Mouse (Mus musculus) right cerebral cortex, adult 2 months (tissue): Measurements from ENCODE around the gene Tbc1d10a.

Experiments
- DNase-seq, 2 experiments: peaks; one replicate each; pipeline ENCODE4 v3.0.0; 2021 to 2022; ENCODE audit warnings: low spot score in 2 of 2

Tbc1d10a gene

DNA sequence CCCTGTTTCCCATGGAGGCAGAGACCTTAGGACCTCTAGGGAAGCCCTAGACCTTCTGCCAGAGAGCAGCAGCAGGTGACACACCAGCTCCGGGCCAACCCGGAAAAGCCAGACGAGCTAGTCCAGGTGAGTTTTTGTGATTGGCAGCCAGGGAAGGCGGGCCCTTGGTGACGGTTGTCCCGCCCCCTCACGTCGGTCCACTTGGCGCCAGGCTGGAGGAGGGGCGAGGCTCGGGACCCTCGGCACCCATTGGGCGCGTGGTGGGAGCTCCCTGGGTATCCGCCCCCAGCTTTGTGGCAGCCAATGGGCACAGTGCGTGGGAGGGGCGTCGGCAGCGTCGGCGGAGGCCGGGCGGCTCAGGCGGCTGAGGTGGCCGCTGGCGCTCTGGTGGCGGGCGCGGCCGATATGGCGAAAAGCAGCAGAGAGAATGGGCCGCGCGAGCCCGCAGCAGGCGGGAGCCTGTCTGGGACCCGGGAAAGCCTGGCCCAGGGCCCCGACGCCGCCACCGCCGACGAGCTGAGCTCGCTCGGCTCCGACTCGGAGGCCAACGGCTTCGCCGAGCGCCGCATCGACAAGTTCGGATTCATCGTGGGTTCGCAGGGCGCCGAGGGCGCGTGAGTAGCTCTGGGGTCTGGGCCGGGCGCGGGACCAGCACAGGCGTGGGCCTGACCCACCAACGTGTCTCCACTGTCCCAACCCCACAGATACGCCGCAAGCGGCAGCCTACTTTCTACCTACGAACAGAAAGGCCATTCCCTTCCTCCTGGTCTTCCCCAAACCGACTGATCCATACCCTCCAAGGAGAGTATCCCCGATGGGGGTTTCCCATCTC lies at the start of gene Tbc1d10a:
TSS of gene Tbc1d10a (plus strand) at position 304 of the 832 bp plus-strand sequence.
- peak; percentile 97 to 98 for DNase-seq

DNA sequence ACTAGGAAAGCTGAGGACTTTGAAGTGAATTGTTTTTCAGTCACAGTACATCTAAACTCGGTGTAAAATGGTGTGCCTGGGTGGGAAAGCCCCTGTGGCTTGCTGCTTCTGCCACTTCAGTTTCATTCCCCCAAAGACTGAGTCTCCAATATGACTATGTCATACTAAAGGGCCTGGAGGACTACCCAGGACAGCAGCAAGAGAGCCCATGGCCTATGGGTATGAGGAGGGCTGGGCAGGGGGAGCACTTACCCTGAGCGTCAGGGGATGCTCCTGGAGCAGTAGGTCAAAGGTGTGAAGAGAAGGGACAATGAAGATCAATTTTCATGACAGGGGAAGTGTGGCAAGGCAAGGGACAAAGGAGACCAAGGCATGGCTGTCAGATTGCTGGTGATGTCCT lies 47.6 kb upstream of the Tbc1d10a start:
- no peak for DNase-seq

DNA sequence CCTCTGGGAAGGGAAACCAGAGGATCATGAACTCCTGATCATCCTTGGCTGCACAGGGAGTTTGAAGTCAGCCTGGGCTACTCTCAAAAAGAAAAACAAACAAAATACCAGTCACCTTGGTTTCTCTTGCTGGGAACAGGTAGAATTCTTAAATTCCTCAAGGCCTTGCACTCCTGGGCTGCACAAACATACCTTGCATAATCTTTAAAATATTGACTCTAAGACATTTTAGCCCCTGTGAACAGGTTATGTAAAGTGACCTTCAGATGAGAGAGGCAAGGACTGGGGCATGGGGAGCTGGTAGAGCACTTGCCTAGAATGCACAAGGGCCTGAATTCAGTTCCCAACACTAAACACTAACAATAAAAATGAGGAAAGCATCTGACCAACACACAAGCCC lies 45.1 kb upstream of the Tbc1d10a start:
- no peak for DNase-seq

DNA sequence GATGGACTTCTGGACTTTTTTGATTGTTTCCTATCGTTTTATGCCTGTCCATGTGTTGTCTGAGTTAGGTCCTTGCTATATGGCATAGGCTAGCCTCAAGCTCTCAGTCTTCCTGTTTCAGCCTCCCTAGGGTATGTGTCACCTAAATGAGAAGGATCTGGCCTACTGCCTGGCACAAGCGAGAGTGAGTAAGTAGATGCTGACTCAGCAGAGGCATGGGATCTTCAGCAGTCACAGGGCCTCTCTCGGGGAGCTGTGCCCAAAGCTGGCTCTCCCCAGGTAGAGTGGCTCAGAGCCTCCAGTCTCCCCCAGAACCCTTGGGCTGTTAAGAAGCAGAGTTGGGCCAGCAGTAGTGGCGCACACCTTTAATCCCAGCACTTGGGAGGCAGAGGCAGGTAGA lies 44.2 kb upstream of the Tbc1d10a start:
- DNase-seq = no peak

DNA sequence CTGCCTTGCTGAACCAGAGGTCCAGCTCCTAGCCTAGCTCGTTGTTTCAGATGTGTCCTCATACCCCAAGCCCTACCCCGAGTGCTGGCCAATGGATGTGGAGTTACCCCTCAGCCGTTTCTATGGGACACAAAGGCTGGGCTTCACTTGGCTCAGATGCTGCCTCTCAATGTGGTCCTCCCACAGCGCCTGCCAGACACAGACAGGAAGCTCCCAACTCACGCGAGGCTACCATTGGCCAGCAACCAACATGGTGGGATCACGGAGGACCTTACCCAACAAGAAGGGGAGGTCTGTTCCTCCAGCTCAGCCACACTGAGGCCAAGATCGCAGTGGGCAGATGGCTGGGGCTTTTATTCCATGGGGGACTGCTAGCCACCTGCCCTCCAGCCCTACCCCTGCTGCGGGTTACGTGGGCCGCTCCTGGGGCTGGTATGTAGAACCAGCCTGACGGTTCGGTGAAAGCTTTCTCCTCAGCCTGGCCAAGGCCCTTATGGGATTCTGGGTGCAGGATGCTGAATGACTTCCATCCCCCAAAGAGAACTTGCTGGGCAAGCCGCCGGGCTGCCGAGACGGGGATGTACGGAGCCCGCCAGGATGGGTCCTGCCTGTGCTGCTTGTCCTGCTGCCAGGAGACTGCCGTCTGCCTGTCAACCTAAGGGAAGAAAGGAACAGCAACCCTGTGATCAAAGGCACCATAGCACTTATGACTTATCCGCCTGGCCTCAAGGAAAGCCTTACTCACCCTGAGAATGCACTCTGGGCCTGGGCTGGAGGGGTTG lies 43.1 kb upstream of the Tbc1d10a start:
- no peak for DNase-seq

DNA sequence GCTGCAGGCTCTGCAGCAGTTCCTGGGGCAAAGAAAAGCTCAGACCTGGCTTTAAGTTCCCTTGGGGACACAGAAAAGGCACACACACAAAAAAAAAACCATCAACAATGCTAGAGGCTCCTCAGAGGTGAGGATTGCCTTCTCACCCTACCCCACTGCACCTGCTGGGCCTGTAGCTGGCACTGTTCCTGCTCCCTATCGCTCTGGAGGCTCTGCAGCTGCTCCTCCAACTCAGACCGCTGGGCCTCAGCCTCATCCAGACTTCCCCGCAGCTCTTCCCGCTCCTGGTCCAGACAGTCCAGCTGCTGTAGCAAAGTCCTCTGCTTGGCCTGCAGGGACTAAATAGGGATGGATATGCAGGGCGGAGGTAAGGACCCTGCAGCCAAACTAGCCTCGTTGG lies 40.2 kb upstream of the Tbc1d10a start:
- DNase-seq = no peak

DNA sequence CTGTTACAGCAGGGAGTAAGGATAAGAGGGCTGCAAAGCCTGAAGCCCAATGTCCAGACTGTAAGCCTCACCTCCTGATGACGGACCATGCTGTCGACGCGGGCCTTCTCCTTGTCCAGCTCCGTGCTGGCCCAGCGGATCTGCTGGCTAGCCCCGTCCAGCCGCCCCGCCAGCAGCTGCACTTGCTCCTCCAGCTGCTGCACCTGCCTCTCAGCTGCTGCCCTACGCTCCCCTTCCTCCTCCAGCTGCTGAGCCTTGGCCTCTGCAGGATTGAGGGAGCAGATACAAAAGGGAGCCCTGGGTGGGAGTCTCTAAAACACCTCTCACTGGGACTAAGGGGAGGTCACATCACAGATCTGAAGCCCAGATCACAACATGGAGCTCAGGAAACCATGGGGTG lies 39.5 kb upstream of the Tbc1d10a start:
- no peak for DNase-seq

DNA sequence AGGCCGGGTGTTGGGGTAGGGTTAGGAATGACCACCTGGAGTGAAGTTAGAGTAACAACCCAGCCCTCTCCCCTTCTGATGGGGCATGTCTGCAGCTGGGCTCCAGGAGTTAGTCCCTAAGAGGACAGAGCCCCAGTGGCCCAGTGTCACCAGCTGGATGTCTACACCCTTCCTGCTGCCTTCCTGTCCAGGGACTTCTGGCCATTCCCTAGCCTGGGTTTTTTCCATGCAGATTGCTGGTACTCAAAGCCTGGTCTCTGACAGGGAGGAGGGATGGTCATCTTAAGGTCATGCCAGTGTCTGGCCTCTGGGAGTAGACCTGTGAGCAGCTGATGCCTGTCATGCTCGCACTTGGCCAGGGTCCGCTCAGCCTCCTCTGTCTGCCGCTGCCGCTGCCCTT lies 38.5 kb upstream of the Tbc1d10a start:
- no peak for DNase-seq

DNA sequence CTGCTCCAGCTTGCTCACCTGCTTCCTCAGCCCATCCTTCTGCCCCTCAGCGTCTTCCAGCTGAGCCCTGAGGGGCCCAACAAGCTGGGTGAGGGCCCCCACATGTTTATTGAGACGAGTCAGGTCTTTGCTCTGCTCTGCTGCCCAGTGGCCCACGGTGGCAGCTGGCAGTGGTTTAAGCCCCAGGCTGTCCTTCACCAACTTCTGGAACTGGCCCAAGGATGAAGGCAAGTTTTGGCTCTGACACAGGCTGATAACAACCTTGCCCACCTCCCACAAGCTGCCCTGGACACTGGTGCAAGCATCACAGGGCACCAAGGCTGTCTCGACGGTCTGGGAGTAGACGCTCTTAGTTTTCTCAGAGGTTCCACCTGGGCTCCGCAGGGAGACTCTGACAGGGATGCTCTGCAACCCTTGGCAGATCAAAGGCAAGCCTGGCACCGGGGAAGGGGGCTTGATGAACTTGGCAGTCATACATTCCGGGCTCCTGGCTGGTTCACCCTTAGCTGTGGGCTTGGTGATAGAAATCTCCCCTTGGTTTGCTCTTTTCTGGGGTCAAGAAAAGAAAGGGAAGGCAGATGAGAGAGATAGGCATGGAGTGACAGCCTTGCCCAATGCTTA lies 37.9 kb upstream of the Tbc1d10a start:
- no peak for DNase-seq

DNA sequence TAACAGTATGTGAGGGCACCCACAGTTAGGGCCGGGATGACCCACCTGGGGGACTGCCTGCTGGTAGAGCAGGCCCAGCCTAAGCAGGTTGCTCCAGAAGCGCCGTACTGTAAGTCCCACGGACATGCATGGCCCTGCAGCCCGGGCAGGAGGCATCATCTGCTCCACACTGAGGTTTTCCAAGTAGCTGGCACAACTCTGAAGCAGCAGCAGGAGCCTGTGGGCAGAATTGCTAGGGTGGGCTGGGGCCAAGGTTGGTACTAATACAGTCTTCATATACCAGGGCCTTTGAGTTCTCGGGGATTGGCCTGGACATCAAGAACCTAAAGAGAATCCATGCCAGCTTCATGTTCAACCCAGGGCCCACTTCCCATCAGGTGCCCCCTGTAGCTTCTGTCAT lies 36.7 kb upstream of the Tbc1d10a start:
- DNase-seq = no peak

DNA sequence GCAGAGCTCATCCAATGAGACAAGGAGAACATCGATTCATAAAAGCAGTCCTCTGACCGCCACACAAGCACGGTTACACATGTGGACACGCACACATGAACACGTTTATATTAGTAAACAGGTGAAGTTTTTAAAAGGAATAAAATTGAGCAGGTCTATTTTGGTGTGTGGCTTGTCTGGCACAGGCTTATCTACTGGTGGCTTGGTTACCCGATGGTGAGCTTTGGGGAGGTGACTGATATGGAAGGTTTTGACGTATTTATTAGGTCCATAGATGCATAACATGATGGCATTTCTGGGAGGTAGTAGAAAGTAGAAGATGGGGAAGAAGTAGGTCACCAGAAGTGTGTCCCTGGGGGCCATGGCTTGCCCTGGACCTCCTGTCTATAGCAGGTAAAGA lies 32.9 kb upstream of the Tbc1d10a start:
- no peak for DNase-seq

DNA sequence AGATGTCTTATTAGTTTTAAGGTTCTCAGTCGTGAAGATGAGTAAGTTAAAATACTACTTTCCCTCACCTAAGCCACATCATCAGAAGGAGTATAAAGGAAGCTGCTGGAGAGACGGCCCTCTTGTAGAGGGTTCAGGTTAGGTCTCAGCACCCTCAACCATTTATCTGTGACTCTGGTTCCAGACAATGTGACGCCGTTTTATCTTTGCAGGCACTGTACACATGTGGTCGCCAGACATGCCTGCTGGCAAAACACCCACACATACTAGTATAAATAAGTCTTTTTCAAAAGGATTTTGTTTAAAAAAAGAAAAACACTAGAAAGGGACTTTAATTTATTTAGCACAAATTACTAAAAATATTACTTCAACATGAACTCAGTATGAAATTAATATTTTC lies 30.9 kb upstream of the Tbc1d10a start:
- DNase-seq = no peak

DNA sequence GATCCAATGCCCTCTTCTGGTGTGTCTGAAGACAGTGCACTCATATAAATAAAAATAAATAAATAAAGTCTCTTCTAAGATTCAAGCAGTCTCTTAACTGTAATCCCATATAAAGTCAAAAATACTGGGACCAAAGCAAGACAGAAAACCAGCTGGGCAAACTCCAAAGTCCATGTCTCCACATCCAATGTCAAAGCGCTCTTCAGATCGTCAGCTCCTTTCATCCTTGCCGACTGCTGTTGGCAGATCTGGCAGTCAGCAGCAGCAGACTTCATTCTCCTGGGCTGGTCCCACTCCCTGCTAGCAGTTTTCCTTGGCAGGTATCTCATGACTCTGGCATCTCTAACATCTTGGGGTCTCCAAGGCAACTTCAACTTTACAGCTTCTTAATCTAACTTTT lies 27.9 kb upstream of the Tbc1d10a start:
- no peak for DNase-seq

DNA sequence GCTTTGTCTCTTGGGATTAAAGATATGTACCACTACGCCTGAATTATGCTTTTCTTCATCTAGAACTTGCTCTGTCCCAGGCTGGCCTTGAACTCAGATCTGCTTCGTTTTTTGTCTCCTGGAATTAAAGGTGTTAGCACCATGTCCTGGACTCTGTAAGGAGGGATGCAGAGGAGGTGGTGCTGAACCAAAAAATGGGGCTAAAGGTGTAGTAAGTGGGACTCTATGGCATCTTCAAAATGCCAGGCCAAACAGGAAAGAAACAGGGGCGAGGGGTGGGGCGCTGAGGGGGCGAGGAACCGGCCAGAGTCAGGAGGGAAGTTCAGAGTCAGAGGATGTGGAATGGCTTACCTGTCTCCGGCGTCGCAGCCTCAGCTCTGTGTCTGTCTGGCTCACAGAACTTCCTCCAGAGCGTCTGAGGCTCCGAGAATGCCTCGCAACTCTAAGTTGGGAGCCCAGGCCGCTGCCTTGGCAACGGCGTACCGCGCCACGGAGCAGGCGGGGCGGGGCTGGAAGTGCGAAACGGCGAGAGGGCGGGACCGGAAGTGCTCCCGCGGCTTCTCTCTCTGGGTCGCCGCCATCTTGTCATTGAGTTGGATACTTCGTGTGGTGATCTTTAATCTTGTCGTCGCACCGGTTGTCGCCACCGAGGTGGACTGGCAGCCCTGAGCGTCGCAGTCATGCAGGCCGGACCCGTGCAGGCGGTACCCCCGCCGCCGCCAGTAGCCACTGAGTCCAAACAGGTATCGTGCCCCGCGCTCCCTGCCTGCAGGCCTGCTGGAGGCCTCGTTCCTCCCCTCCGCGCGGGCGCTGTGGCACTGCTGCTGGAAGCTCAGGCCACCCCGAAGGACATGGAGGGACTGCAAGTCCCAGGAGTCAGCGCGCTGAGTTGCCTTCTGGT lies 26.5 kb upstream of the Tbc1d10a start, which contains the start of the genes Ccdc157 and Sf3a1:
TSS of gene Ccdc157 (minus strand) at position 486 of the 901 bp plus-strand sequence.
TSS of gene Sf3a1 (plus strand) at position 543 of the 901 bp plus-strand sequence.
- peak; percentile 94 to 96 for DNase-seq

DNA sequence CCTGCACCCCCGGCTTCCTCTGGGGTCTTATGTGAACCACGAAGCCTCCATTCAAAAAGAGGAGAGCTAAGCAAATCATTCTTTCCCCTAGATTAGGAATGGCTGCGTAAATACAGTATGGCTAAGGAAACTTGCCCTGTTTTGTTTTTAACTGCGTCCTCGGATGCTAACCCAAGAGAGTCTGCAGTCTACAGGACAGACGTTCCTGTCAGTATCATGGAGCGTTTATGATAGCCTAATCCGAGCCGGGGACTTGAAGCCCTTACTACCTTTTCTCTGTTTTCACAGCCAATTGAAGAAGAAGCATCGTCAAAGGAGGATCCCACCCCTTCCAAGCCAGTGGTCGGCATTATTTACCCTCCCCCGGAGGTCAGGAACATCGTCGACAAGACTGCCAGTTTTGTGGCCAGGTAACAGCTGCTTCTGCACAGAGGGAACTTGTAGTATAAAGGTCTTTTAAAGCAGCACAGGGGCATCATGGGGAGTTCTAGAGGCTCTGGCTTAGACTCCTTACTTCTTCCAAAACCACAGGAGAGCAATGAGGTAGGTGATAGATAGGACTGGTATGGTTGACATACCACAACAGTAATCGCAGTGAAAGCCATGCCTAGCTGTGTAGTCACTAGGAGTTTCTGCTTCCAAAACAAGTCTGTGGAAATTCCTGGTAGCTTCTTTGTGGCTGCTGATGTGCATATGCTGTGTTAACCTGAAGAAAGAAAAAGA lies 25.7 kb upstream of the Tbc1d10a start:
- DNase-seq = no peak

DNA sequence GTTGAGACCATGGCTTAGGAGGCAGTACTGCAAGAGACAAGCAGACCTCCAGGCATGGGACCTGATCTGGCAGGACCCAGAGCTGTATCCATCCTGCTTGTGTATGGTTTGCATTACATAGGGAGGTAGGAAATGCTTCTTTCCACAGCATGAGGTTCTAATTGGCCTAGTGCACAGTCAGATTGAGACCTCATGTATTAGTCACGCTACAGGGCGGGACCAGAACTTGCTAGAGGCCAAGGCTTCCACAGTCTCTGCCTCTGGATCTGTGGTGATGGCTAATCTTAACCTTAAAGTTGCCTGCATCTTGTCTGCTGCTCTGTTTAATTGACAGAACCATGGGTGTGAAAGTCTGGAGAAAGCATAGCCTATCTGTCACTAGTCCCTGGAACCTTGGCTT lies 21.9 kb upstream of the Tbc1d10a start:
- DNase-seq = no peak

DNA sequence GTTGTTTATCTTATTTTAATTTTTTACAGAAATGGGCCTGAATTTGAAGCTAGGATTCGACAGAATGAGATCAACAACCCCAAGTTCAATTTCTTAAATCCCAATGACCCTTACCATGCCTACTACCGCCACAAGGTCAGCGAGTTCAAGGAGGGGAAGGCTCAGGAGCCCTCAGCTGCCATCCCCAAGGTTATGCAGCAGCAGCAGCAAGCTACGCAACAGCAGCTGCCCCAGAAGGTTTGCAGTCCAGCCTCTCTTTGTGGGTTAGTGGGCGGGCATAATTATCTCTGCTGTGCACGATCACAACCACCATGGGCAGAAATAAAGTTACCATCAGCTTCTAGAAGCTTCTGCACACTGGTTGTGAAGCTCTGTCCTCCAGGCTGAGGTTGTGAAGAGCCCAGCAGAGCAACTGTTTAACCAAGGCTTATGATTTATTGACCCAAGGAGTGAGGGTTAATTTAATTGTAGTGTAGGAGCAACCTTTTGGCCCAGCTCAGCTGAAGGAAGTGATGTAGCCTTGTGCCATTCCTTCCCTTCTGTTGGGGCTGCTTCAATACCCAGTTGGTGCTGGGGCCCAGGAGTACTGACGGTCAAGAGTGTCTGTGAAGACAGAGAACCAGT lies 20.0 kb upstream of the Tbc1d10a start:
- DNase-seq = no peak

DNA sequence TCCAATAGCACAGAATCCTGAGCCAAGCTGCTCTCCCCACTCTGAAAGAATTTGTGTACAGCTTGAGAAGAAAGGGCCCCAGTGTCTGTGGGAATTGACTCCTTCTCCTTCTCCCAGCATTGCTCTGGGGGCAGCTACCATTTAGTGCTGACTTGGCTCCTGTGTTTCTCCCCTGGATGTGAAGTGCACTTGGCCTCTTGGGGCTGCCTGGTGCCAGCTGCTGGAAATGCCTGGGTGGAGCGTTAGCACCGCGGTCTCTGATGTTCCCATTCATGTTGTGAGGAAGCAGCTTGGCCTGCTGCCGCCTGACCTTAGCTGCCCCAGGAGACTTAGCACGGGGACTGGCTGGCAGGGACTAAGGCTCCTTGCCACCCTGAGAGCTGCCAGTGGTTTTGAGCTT lies 12.0 kb upstream of the Tbc1d10a start:
- peak; percentile 34 to 68 for DNase-seq

DNA sequence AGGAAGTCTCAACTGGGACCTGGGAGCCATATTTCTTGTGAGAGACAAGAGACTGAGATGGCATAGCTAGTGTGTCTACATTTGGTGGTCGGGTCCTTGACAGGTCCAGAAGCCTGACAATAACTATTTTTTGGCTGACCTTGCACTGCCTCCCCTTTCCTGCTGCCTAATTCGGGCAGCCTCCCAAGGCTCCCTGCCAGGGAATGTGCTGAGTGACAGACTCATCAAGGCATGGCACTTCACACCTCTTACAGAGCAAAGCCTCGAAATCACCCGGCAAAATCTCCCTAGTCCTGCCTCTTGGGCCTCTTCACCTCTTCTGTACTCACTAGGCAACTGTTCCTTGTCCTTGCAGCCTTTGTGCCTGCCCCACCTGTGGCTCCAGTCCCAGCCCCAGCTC lies 8.9 kb upstream of the Tbc1d10a start:
- DNase-seq = no peak

DNA sequence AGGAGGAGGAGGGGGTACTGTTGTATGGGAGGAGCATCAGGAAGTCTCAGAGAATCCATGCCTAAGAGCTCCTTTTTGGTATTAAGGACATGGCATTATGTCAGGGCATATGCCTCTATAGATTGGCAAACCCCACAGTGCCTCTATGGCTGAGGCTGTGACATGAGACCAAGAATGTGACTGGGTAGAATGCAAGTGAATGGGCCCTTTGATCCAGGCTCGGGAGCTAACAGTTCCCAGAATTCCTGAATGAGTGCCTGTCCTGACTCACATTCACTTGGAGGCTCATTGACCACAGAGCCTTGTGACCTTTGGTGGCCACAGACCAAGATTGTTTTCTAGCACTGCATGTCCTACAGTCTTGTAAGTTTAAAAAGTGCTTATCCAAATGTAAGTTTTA lies 4.5 kb upstream of the Tbc1d10a start:
- no peak for DNase-seq
